Mouse (Mus musculus): Measurements from ENCODE around the gene Sftpd. TPM values are rescaled to one million over a fixed set of nuclear protein-coding genes. Genes with fewer than 3 reads are reported as not detected.

Sftpd gene
- not detected in 2 replicates for polyA plus RNA-seq (2015; fragmentation: Nextera tagmentation; extraction: Ambion mirVana)

GRCm38 (mm10) chr14:41185059-41185821 lies at the start of gene Sftpd:
Gene Sftpd, minus strand, starts transcription at chr14:41185149.
- Histone ChIP-seq H3K4me2 (ENCODE audit: low read length) (no peak within 1 kb of the TSS), H3K4me3 (replicated peaks; ENCODE audit: low read length) (no peak within 1 kb of the TSS), H3K4me1 (replicated peaks; ENCODE audit: control insufficient read depth, insufficient read depth, low read length) (no peaks in the 10 kb centered on the region), H3K9me3 (ENCODE audit: control insufficient read depth, low read length) (no peaks in the 10 kb centered on the region), H3K9ac (replicated peaks; ENCODE audit: low read depth, low read length) (no peak within 1 kb of the TSS), H3K27ac (ENCODE audit: low read length) (no peak within 1 kb of the TSS), H3K36me3 (ENCODE audit: control insufficient read depth, insufficient read depth) (no peaks in the 10 kb centered on the region), H3K27me3 (replicated peaks; ENCODE audit: control insufficient read depth, insufficient read depth, low read length) (no peaks in the 10 kb centered on the region)
- WGBS = 84% methylated on average over 4 of the region's 4 CpGs
- no peak for ATAC-seq

GRCm38 (mm10) chr14:41198037-41198730 lies 13.2 kb upstream of the Sftpd start:
- H3K36me3 ChIP-seq (ENCODE audit: control insufficient read depth, insufficient read depth) = no peaks in the 10 kb centered on the region
- WGBS = 58% methylated on average over 6 of the region's 6 CpGs
- H3K9ac ChIP-seq (replicated peaks; ENCODE audit: low read depth, low read length) = no peak overlapping the region
- H3K27me3 ChIP-seq (replicated peaks; ENCODE audit: control insufficient read depth, insufficient read depth, low read length) = no peaks in the 10 kb centered on the region
- ATAC-seq = no peak
- H3K9me3 ChIP-seq (ENCODE audit: control insufficient read depth, low read length) = no peaks in the 10 kb centered on the region
- H3K4me2 ChIP-seq (ENCODE audit: low read length) = no peak overlapping the region
- no peak overlapping the region for H3K4me3 ChIP-seq (replicated peaks; ENCODE audit: low read length)
- H3K27ac ChIP-seq (ENCODE audit: low read length) = no peak overlapping the region
- H3K4me1 ChIP-seq (replicated peaks; ENCODE audit: control insufficient read depth, insufficient read depth, low read length) = no peaks in the 10 kb centered on the region

GRCm38 (mm10) chr14:41189496-41189895 lies 4.5 kb upstream of the Sftpd start:
- Histone ChIP-seq H3K4me1 (replicated peaks; ENCODE audit: control insufficient read depth, insufficient read depth, low read length) (no peaks in the 10 kb centered on the region), H3K27ac (ENCODE audit: low read length) (no peak overlapping the region), H3K4me3 (replicated peaks; ENCODE audit: low read length) (no peak overlapping the region), H3K27me3 (replicated peaks; ENCODE audit: control insufficient read depth, insufficient read depth, low read length) (no peaks in the 10 kb centered on the region), H3K4me2 (ENCODE audit: low read length) (no peak overlapping the region), H3K9me3 (ENCODE audit: control insufficient read depth, low read length) (no peaks in the 10 kb centered on the region), H3K9ac (replicated peaks; ENCODE audit: low read depth, low read length) (no peak overlapping the region), H3K36me3 (ENCODE audit: control insufficient read depth, insufficient read depth) (no peaks in the 10 kb centered on the region)
- no peak for ATAC-seq
- 56% methylated on average over 2 of the region's 2 CpGs for WGBS

GRCm38 (mm10) chr14:41174802-41175201 lies 10.1 kb downstream of the Sftpd start:
- 71% methylated on average over 1 of the region's 1 CpGs for WGBS
- Histone ChIP-seq H3K4me2 (ENCODE audit: low read length) (no peak overlapping the region), H3K9ac (replicated peaks; ENCODE audit: low read depth, low read length) (no peak overlapping the region), H3K9me3 (ENCODE audit: control insufficient read depth, low read length) (no peaks in the 10 kb centered on the region), H3K4me3 (replicated peaks; ENCODE audit: low read length) (no peak overlapping the region), H3K4me1 (replicated peaks; ENCODE audit: control insufficient read depth, insufficient read depth, low read length) (no peaks in the 10 kb centered on the region), H3K27ac (ENCODE audit: low read length) (no peak overlapping the region), H3K27me3 (replicated peaks; ENCODE audit: control insufficient read depth, insufficient read depth, low read length) (no peaks in the 10 kb centered on the region), H3K36me3 (ENCODE audit: control insufficient read depth, insufficient read depth) (no peaks in the 10 kb centered on the region)
- no peak for ATAC-seq

GRCm38 (mm10) chr14:41170514-41170913 lies 14.4 kb downstream of the Sftpd start:
- Histone ChIP-seq H3K27me3 (replicated peaks; ENCODE audit: control insufficient read depth, insufficient read depth, low read length) (no peaks in the 10 kb centered on the region), H3K36me3 (ENCODE audit: control insufficient read depth, insufficient read depth) (no peaks in the 10 kb centered on the region), H3K27ac (ENCODE audit: low read length) (no peak overlapping the region), H3K4me3 (replicated peaks; ENCODE audit: low read length) (no peak overlapping the region), H3K4me2 (ENCODE audit: low read length) (no peak overlapping the region), H3K9ac (replicated peaks; ENCODE audit: low read depth, low read length) (no peak overlapping the region), H3K4me1 (replicated peaks; ENCODE audit: control insufficient read depth, insufficient read depth, low read length) (no peaks in the 10 kb centered on the region), H3K9me3 (ENCODE audit: control insufficient read depth, low read length) (no peaks in the 10 kb centered on the region)
- no peak for ATAC-seq
- 88% methylated on average over 2 of the region's 2 CpGs for WGBS

- WGBS = 94% methylated on average over 1 of the region's 1 CpGs
- no peak for ATAC-seq
Measured at GRCm38 (mm10) chr14:41168567-41168966, 16.4 kb downstream of the Sftpd start.

GRCm38 (mm10) chr14:41167278-41167677 lies 17.7 kb downstream of the Sftpd start:
- Histone ChIP-seq H3K4me1 (replicated peaks; ENCODE audit: control insufficient read depth, insufficient read depth, low read length) (no peaks in the 10 kb centered on the region), H3K4me2 (ENCODE audit: low read length) (no peak overlapping the region), H3K36me3 (ENCODE audit: control insufficient read depth, insufficient read depth) (no peaks in the 10 kb centered on the region), H3K9ac (replicated peaks; ENCODE audit: low read depth, low read length) (no peak overlapping the region), H3K9me3 (ENCODE audit: control insufficient read depth, low read length) (no peaks in the 10 kb centered on the region), H3K4me3 (replicated peaks; ENCODE audit: low read length) (no peak overlapping the region), H3K27me3 (replicated peaks; ENCODE audit: control insufficient read depth, insufficient read depth, low read length) (no peaks in the 10 kb centered on the region), H3K27ac (ENCODE audit: low read length) (no peak overlapping the region)
- no peak for ATAC-seq
- WGBS = 48% methylated on average over 5 of the region's 5 CpGs

More at GRCm38 (mm10) chr14:41168567-41168966, 16.4 kb downstream of the Sftpd start:
- no peak overlapping the region for H3K9ac ChIP-seq (replicated peaks; ENCODE audit: low read depth, low read length)
- H3K4me2 ChIP-seq (ENCODE audit: low read length) = no peak overlapping the region
- H3K4me3 ChIP-seq (replicated peaks; ENCODE audit: low read length) = no peak overlapping the region
- no peaks in the 10 kb centered on the region for H3K4me1 ChIP-seq (replicated peaks; ENCODE audit: control insufficient read depth, insufficient read depth, low read length)
- no peaks in the 10 kb centered on the region for H3K27me3 ChIP-seq (replicated peaks; ENCODE audit: control insufficient read depth, insufficient read depth, low read length)
- no peaks in the 10 kb centered on the region for H3K9me3 ChIP-seq (ENCODE audit: control insufficient read depth, low read length)
- no peaks in the 10 kb centered on the region for H3K36me3 ChIP-seq (ENCODE audit: control insufficient read depth, insufficient read depth)
- H3K27ac ChIP-seq (ENCODE audit: low read length) = no peak overlapping the region

GRCm38 (mm10) chr14:41162663-41163062 lies 22.3 kb downstream of the Sftpd start:
- H3K9me3 ChIP-seq (ENCODE audit: control insufficient read depth, low read length) = no peaks in the 10 kb centered on the region
- H3K27ac ChIP-seq (ENCODE audit: low read length) = no peak overlapping the region
- H3K4me3 ChIP-seq (replicated peaks; ENCODE audit: low read length) = no peak overlapping the region
- H3K36me3 ChIP-seq (ENCODE audit: control insufficient read depth, insufficient read depth) = no peaks in the 10 kb centered on the region
- H3K27me3 ChIP-seq (replicated peaks; ENCODE audit: control insufficient read depth, insufficient read depth, low read length) = no peaks in the 10 kb centered on the region
- no peak overlapping the region for H3K4me2 ChIP-seq (ENCODE audit: low read length)
- no peak overlapping the region for H3K9ac ChIP-seq (replicated peaks; ENCODE audit: low read depth, low read length)
- no peaks in the 10 kb centered on the region for H3K4me1 ChIP-seq (replicated peaks; ENCODE audit: control insufficient read depth, insufficient read depth, low read length)
- ATAC-seq = no peak
- WGBS = 26% methylated on average over 2 of the region's 2 CpGs

GRCm38 (mm10) chr14:41160743-41161142 lies 24.2 kb downstream of the Sftpd start:
- H3K27ac ChIP-seq (ENCODE audit: low read length) = no peak overlapping the region
- H3K36me3 ChIP-seq (ENCODE audit: control insufficient read depth, insufficient read depth) = no peaks in the 10 kb centered on the region
- H3K9ac ChIP-seq (replicated peaks; ENCODE audit: low read depth, low read length) = no peak overlapping the region
- no peaks in the 10 kb centered on the region for H3K27me3 ChIP-seq (replicated peaks; ENCODE audit: control insufficient read depth, insufficient read depth, low read length)
- H3K4me3 ChIP-seq (replicated peaks; ENCODE audit: low read length) = no peak overlapping the region
- no peak for ATAC-seq
- H3K4me1 ChIP-seq (replicated peaks; ENCODE audit: control insufficient read depth, insufficient read depth, low read length) = no peaks in the 10 kb centered on the region
- 50% methylated on average over 1 of the region's 1 CpGs for WGBS
- no peak overlapping the region for H3K4me2 ChIP-seq (ENCODE audit: low read length)
- H3K9me3 ChIP-seq (ENCODE audit: control insufficient read depth, low read length) = no peaks in the 10 kb centered on the region
